Mouse (Mus musculus): ENCODE data around the gene Eif5b. TPM values are rescaled to one million over a fixed set of nuclear protein-coding genes. Genes with fewer than 3 reads are reported as not detected.

Gene Eif5b
- polyA plus RNA-seq, 1 experiment from 2014 or later = 29.3 TPM

- no peak for ATAC-seq (ENCODE audit: insufficient number of reproducible peaks, low FRiP score, low TSS enrichment, low read depth)
- no peak overlapping the region for H3K9ac ChIP-seq
- no peaks in the 10 kb centered on the region for H3K9me3 ChIP-seq
- H3K4me2 ChIP-seq = no peak overlapping the region
- no peaks in the 10 kb centered on the region for H3K36me3 ChIP-seq
- 78% methylated on average over 7 of the region's 7 CpGs for WGBS
- no peak overlapping the region for H3K4me3 ChIP-seq
- no peaks in the 10 kb centered on the region for H3K27me3 ChIP-seq
- H3K4me1 ChIP-seq = peaks cover 4% of the 10 kb centered on the region; the same call in 1 of the 2 replicates
- H3K27ac ChIP-seq = no peak overlapping the region
Observed at GRCm38 (mm10) chr1:37977303-37977702, 20.5 kb upstream of the Eif5b start.

- no peak overlapping the region for H3K27ac ChIP-seq
- H3K4me1 ChIP-seq = no peaks in the 10 kb centered on the region
- no peaks in the 10 kb centered on the region for H3K27me3 ChIP-seq
- no peak overlapping the region for H3K4me2 ChIP-seq
- ATAC-seq (ENCODE audit: insufficient number of reproducible peaks, low FRiP score, low TSS enrichment, low read depth) = no peak
- 100% methylated on average over 1 of the region's 1 CpGs for WGBS
- no peaks in the 10 kb centered on the region for H3K9me3 ChIP-seq
- no peak overlapping the region for H3K4me3 ChIP-seq
- no peak overlapping the region for H3K9ac ChIP-seq
- H3K36me3 ChIP-seq = peaks cover 33% of the 10 kb centered on the region
Observed at GRCm38 (mm10) chr1:37984326-37984725, 13.5 kb upstream of the Eif5b start.

GRCm38 (mm10) chr1:37985764-37986323 is 12.0 kb upstream of the Eif5b start:
- 81% methylated on average over 9 of the region's 9 CpGs for WGBS
- H3K4me1 ChIP-seq = no peaks in the 10 kb centered on the region
- no peak overlapping the region for H3K9ac ChIP-seq
- peaks cover 45% of the 10 kb centered on the region for H3K36me3 ChIP-seq
- no peak overlapping the region for H3K4me3 ChIP-seq
- no peak for ATAC-seq (ENCODE audit: insufficient number of reproducible peaks, low FRiP score, low TSS enrichment, low read depth)
- no peaks in the 10 kb centered on the region for H3K9me3 ChIP-seq
- no peaks in the 10 kb centered on the region for H3K27me3 ChIP-seq
- H3K27ac ChIP-seq = no peak overlapping the region
- no peak overlapping the region for H3K4me2 ChIP-seq

- H3K4me3 ChIP-seq = no peak overlapping the region
Observed at GRCm38 (mm10) chr1:37987856-37988255, 10.0 kb upstream of the Eif5b start.

GRCm38 (mm10) chr1:37996226-37996625 is 1.6 kb upstream of the Eif5b start:
- Histone ChIP-seq H3K4me3 (peak overlapping the region; percentile 89), H3K27me3 (no peaks in the 10 kb centered on the region)

More at GRCm38 (mm10) chr1:37987856-37988255, 10.0 kb upstream of the Eif5b start:
- no peak overlapping the region for H3K27ac ChIP-seq
- no peak for ATAC-seq (ENCODE audit: insufficient number of reproducible peaks, low FRiP score, low TSS enrichment, low read depth)
- 91% methylated on average over 5 of the region's 5 CpGs for WGBS
- H3K27me3 ChIP-seq = no peaks in the 10 kb centered on the region
- no peak overlapping the region for H3K9ac ChIP-seq
- no peak overlapping the region for H3K4me2 ChIP-seq
- peaks cover 63% of the 10 kb centered on the region for H3K36me3 ChIP-seq
- H3K9me3 ChIP-seq = no peaks in the 10 kb centered on the region
- H3K4me1 ChIP-seq = no peaks in the 10 kb centered on the region

GRCm38 (mm10) chr1:37996877-37997484 is 829 bp upstream of the Eif5b start:
- H3K36me3 ChIP-seq = peaks cover 33% of the 10 kb centered on the region
- peak overlapping the region; percentile 72 for H3K9ac ChIP-seq
- H3K27me3 ChIP-seq = no peaks in the 10 kb centered on the region
- peak overlapping the region; percentile 96 for H3K27ac ChIP-seq
- no peaks in the 10 kb centered on the region for H3K9me3 ChIP-seq
- H3K4me3 ChIP-seq = peak overlapping the region; percentile 89
- ATAC-seq (ENCODE audit: insufficient number of reproducible peaks, low FRiP score, low TSS enrichment, low read depth) = peak; percentile 94
- under 1% methylated on average over 42 of the region's 42 CpGs for WGBS
- peaks cover 14% of the 10 kb centered on the region for H3K4me1 ChIP-seq
- peak overlapping the region; percentile 86 for H3K4me2 ChIP-seq

More at GRCm38 (mm10) chr1:37996226-37996625, 1.6 kb upstream of the Eif5b start:
- ATAC-seq (ENCODE audit: insufficient number of reproducible peaks, low FRiP score, low TSS enrichment, low read depth) = no peak
- peaks cover 14% of the 10 kb centered on the region for H3K4me1 ChIP-seq
- peak overlapping the region; percentile 72 for H3K4me2 ChIP-seq
- no peaks in the 10 kb centered on the region for H3K9me3 ChIP-seq
- H3K27ac ChIP-seq = 0 out of 2 replicates have a peak overlapping the region, but pooled peaks have one; percentile 96
- WGBS = 43% methylated on average over 3 of the region's 3 CpGs
- H3K36me3 ChIP-seq = peaks cover 40% of the 10 kb centered on the region
- peak overlapping the region; percentile 72 for H3K9ac ChIP-seq

- H3K4me1 ChIP-seq = peaks cover 14% of the 10 kb centered on the region
- H3K27me3 ChIP-seq = no peaks in the 10 kb centered on the region
- H3K4me2 ChIP-seq = peak overlapping the region; percentile 86
- peak overlapping the region; percentile 96 for H3K27ac ChIP-seq
- H3K36me3 ChIP-seq = peaks cover 19% of the 10 kb centered on the region
- peak overlapping the region; percentile 90 for H3K9ac ChIP-seq
- no peak for ATAC-seq (ENCODE audit: insufficient number of reproducible peaks, low FRiP score, low TSS enrichment, low read depth)
- no peaks in the 10 kb centered on the region for H3K9me3 ChIP-seq
- peak overlapping the region; percentile 89 for H3K4me3 ChIP-seq
- WGBS = 3% methylated on average over 43 of the region's 47 CpGs
Observed at GRCm38 (mm10) chr1:37998371-37999199, 775 bp downstream of the Eif5b start.

GRCm38 (mm10) chr1:37999552-37999951 is 1.7 kb downstream of the Eif5b start:
- Histone ChIP-seq H3K4me2 (no peak overlapping the region), H3K9me3 (no peaks in the 10 kb centered on the region), H3K27me3 (no peaks in the 10 kb centered on the region), H3K36me3 (peaks cover 9% of the 10 kb centered on the region), H3K4me3 (no peak overlapping the region), H3K4me1 (peaks cover 14% of the 10 kb centered on the region), H3K27ac (no peak overlapping the region), H3K9ac (no peak overlapping the region)
- no peak for ATAC-seq (ENCODE audit: insufficient number of reproducible peaks, low FRiP score, low TSS enrichment, low read depth)
- 70% methylated on average over 3 of the region's 3 CpGs for WGBS

- Histone ChIP-seq H3K9ac (no peak overlapping the region), H3K4me3 (no peak overlapping the region), H3K9me3 (no peaks in the 10 kb centered on the region), H3K4me1 (peaks cover 13% of the 10 kb centered on the region), H3K4me2 (no peak overlapping the region), H3K27ac (no peak overlapping the region), H3K36me3 (no peaks in the 10 kb centered on the region), H3K27me3 (no peaks in the 10 kb centered on the region)
- WGBS = 90% methylated on average over 8 of the region's 8 CpGs
- no peak for ATAC-seq (ENCODE audit: insufficient number of reproducible peaks, low FRiP score, low TSS enrichment, low read depth)
Observed at GRCm38 (mm10) chr1:38000844-38001243, 3.0 kb downstream of the Eif5b start.

GRCm38 (mm10) chr1:38001956-38002355 is 4.1 kb downstream of the Eif5b start:
- ATAC-seq (ENCODE audit: insufficient number of reproducible peaks, low FRiP score, low TSS enrichment, low read depth) = no peak
- H3K9ac ChIP-seq = no peak overlapping the region
- no peaks in the 10 kb centered on the region for H3K36me3 ChIP-seq
- H3K27ac ChIP-seq = no peak overlapping the region
- H3K27me3 ChIP-seq = no peaks in the 10 kb centered on the region
- 93% methylated on average over 9 of the region's 9 CpGs for WGBS
- H3K4me2 ChIP-seq = no peak overlapping the region
- peaks cover 8% of the 10 kb centered on the region for H3K4me1 ChIP-seq
- no peak overlapping the region for H3K4me3 ChIP-seq
- H3K9me3 ChIP-seq = no peaks in the 10 kb centered on the region

GRCm38 (mm10) chr1:38003046-38003445 is 5.2 kb downstream of the Eif5b start:
- no peak overlapping the region for H3K4me3 ChIP-seq
- H3K4me1 ChIP-seq = peaks cover 8% of the 10 kb centered on the region
- H3K9me3 ChIP-seq = no peaks in the 10 kb centered on the region
- no peaks in the 10 kb centered on the region for H3K36me3 ChIP-seq
- no peak overlapping the region for H3K27ac ChIP-seq
- H3K27me3 ChIP-seq = no peaks in the 10 kb centered on the region
- ATAC-seq (ENCODE audit: insufficient number of reproducible peaks, low FRiP score, low TSS enrichment, low read depth) = no peak
- no peak overlapping the region for H3K9ac ChIP-seq
- 89% methylated on average over 3 of the region's 3 CpGs for WGBS
- no peak overlapping the region for H3K4me2 ChIP-seq

GRCm38 (mm10) chr1:38006741-38007140 is 8.9 kb downstream of the Eif5b start:
- H3K27me3 ChIP-seq = no peaks in the 10 kb centered on the region
- 66% methylated on average over 3 of the region's 3 CpGs for WGBS
- H3K9ac ChIP-seq = no peak overlapping the region
- no peak for ATAC-seq (ENCODE audit: insufficient number of reproducible peaks, low FRiP score, low TSS enrichment, low read depth)
- H3K9me3 ChIP-seq = no peaks in the 10 kb centered on the region
- no peak overlapping the region for H3K4me2 ChIP-seq
- H3K4me1 ChIP-seq = no peaks in the 10 kb centered on the region
- H3K27ac ChIP-seq = no peak overlapping the region
- H3K36me3 ChIP-seq = no peaks in the 10 kb centered on the region
- H3K4me3 ChIP-seq = no peak overlapping the region

All from limb, embryonic 15.5 days (tissue).